Mouse (Mus musculus) forebrain, postnatal 0 days (tissue): ENCODE data around the gene Kat2a. TPM values are rescaled to one million over a fixed set of nuclear protein-coding genes. Genes with fewer than 3 reads are reported as not detected.
"Not testable (repeated sequence)": the region's sequence is repeated elsewhere in the genome, so short reads cannot be mapped to it uniquely, and the experiment has no call there.

Experiments
- ATAC-seq: fragments of 200-750 bp; cut with Nextera tagmentation; 2 replicates; pipeline ENCODE4 v1.8.0; 2017; ENCODE audit warnings: mild to moderate bottlenecking, moderate library complexity
- DNase-seq: peaks from one replicate; pipeline ENCODE4 v3.0.0-alpha.2; 2015
- H3K27ac ChIP-seq: fragments of 300-500 bp; sonication (generic); 2 replicates; pipeline ENCODE4 v1.5.1; 2014; ENCODE audit warnings: low read depth, mild to moderate bottlenecking, antibody characterized with exemption, low read length, moderate library complexity, mixed read lengths
- H3K27me3 ChIP-seq: fragments of 300-500 bp; sonication (generic); 2 replicates; pipeline ENCODE4 v1.6.1; 2014; ENCODE audit warnings: mild to moderate bottlenecking, low read length, mixed read lengths; ENCODE audit not compliant: insufficient read depth
- H3K36me3 ChIP-seq: fragments of 300-500 bp; sonication (generic); 2 replicates; pipeline ENCODE4 v1.6.1; 2014; ENCODE audit warnings: mild to moderate bottlenecking, moderate library complexity; ENCODE audit not compliant: insufficient read depth
- H3K4me1 ChIP-seq: fragments of 300-500 bp; sonication (generic); 2 replicates; pipeline ENCODE4 v1.6.1; 2014; ENCODE audit warnings: antibody characterized with exemption; ENCODE audit not compliant: insufficient read depth
- H3K4me2 ChIP-seq: fragments of 300-500 bp; sonication (generic); 2 replicates; pipeline ENCODE4 v1.6.1; 2014; ENCODE audit warnings: low read depth, mild to moderate bottlenecking, moderate library complexity
- H3K4me3 ChIP-seq: fragments of 300-500 bp; sonication (generic); 2 replicates; pipeline ENCODE4 v1.5.1; 2014; ENCODE audit warnings: low read depth, low read length, mixed read lengths
- H3K9ac ChIP-seq: fragments of 300-500 bp; sonication (generic); 2 replicates; pipeline ENCODE4 v1.6.1; 2014; ENCODE audit warnings: mild to moderate bottlenecking
- H3K9me3 ChIP-seq: fragments of 300-500 bp; sonication (generic); 2 replicates; pipeline ENCODE4 v1.6.1; 2016; ENCODE audit warnings: low read length
- CTCF ChIP-seq: sonication (generic); IDR thresholded peaks from 2 replicates; pipeline ENCODE4 v1.5.1; 2016; ENCODE audit warnings: antibody characterized with exemption, control low read depth, low read depth
- WGBS: fragments of 180-500 bp; shearing (Covaris S2); extraction: QIAGEN DNeasy Blood & Tissue Kit; methylation state at CpG from one replicate; pipeline ENCODE4 v1.1.7; 2014; 5-methylcytosine and 5-hydroxymethylcytosine counted together
- polyA plus RNA-seq: library from polyadenylated mRNA; unstranded; fragments of >200 nt; fragmentation: Nextera tagmentation; extraction: Ambion mirVana; gene quantifications from 2 replicates; pipeline ENCODE4 v1.2.1, GENCODE M21; 2015
- total RNA-seq: library from RNA; depleted of rRNA; stranded (reverse); fragments of >200 nt; gene quantifications from 2 replicates; pipeline ENCODE4 v1.2.3, GENCODE M21; 2014; rRNA removed

Kat2a gene
- total and polyA plus RNA-seq, 2 experiments from 2014 or later, result 42.8 to 67.0 TPM

DNA sequence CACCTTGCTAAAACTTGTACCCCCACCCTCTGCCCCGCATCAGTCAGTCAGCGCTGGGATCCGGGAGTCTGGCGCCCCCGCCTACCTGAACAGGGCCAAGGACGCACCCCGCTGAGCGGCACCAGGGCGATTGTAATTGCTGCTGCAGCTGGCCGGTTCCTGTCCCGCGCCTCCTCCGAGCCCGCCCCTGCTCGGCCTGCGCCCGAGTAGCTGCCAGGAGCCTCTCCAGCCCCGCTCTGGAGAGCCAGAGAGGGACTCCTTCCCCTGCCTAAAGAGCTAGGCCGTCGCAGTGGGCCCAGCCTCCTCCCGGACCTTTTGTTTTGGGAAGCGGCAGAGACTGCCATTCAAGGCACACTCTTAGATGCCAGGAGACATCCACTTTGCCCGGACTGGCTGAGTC lies 39.1 kb downstream of the Kat2a start:
- no peaks in the 10 kb centered on the region for H3K36me3 ChIP-seq
- no peak for ATAC-seq
- H3K4me3 ChIP-seq, result no peak overlapping the region
- 0 out of 2 replicates have a peak, but pooled peaks cover 6% of the 10 kb centered on the region for H3K27me3 ChIP-seq
- 2% methylated on average over 23 of the region's 23 CpGs for WGBS
- no peak for DNase-seq
- no peak overlapping the region for H3K27ac ChIP-seq
- no peak overlapping the region for H3K9ac ChIP-seq
- no peaks in the 10 kb centered on the region for H3K9me3 ChIP-seq
- H3K4me1 ChIP-seq, result no peaks in the 10 kb centered on the region
- no peak for TF ChIP-seq CTCF
- peak overlapping the region; percentile 17; the same call in 1 of the 2 replicates for H3K4me2 ChIP-seq

DNA sequence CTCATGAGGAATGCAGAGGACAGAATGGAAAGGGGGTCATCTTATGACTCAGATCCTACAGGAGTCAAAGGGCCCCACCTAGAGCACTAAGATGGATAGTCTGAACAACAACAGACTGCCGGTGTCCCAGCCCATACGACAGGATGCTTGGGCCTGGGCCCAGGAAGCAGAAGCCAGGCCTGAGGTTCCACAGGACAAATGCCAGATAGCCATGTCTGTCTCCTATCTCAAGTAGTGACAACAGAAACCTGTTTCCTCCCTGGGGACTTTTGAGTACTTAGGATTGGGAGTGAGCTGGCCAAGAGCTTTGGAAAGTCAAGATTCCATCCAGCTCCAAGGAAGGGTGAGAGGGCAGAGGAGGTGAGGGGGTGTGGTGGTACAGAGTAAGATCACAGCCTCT lies 40.3 kb downstream of the Kat2a start:
- no peak for ATAC-seq
- 0 out of 2 replicates have a peak, but pooled peaks cover 6% of the 10 kb centered on the region for H3K27me3 ChIP-seq
- H3K36me3 ChIP-seq, result no peaks in the 10 kb centered on the region
- H3K4me2 ChIP-seq, result no peak overlapping the region
- no peak for TF ChIP-seq CTCF
- H3K27ac ChIP-seq, result no peak overlapping the region
- H3K9ac ChIP-seq, result no peak overlapping the region
- WGBS, result 78% methylated on average over 2 of the region's 2 CpGs
- no peak for DNase-seq
- no peaks in the 10 kb centered on the region for H3K4me1 ChIP-seq
- no peaks in the 10 kb centered on the region for H3K9me3 ChIP-seq
- no peak overlapping the region for H3K4me3 ChIP-seq

DNA sequence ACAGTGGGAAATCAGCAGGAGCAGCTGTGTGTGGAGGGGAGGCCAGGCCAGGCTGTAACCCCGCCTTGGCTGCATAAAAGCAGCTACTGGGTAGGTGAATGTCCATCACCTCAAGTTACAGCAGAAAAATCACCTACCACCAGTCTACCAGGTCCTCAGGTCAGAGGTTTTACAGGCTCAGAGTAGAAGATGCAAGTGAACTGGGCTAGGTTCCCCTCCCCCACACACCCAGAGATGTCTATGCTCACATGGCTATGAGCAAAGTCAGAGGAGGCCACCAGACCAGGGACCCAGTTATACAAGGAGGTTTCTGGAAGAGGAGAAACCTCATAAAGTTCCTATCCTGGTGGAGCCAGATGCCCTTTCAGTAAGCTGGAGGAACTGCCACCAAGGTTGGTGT lies 41.2 kb downstream of the Kat2a start:
- Histone ChIP-seq H3K36me3 (no peaks in the 10 kb centered on the region), H3K9me3 (no peaks in the 10 kb centered on the region), H3K4me2 (no peak overlapping the region), H3K27ac (no peak overlapping the region), H3K4me1 (no peaks in the 10 kb centered on the region), H3K9ac (no peak overlapping the region), H3K27me3 (0 out of 2 replicates have a peak, but pooled peaks cover 6% of the 10 kb centered on the region), H3K4me3 (no peak overlapping the region)
- no peak for ATAC-seq
- 84% methylated on average over 1 of the region's 1 CpGs for WGBS
- no peak for DNase-seq
- TF ChIP-seq CTCF, result no peak

- TF ChIP-seq CTCF, result no peak
Observed at GRCm38 (mm10) chr11:100659806-100660205, 52.5 kb downstream of the Kat2a start.

GRCm38 (mm10) chr11:100656458-100656857 lies 55.8 kb downstream of the Kat2a start:
- no peaks in the 10 kb centered on the region for H3K9me3 ChIP-seq

More at GRCm38 (mm10) chr11:100659806-100660205, 52.5 kb downstream of the Kat2a start:
- H3K9me3 ChIP-seq, result no peaks in the 10 kb centered on the region
- WGBS, result 74% methylated on average over 10 of the region's 10 CpGs
- H3K4me3 ChIP-seq, result no peak overlapping the region
- H3K4me1 ChIP-seq, result no peaks in the 10 kb centered on the region
- DNase-seq, result no peak
- no peak overlapping the region for H3K4me2 ChIP-seq
- ATAC-seq, result no peak
- no peak overlapping the region for H3K9ac ChIP-seq
- H3K27me3 ChIP-seq, result no peaks in the 10 kb centered on the region
- H3K27ac ChIP-seq, result no peak overlapping the region
- no peaks in the 10 kb centered on the region for H3K36me3 ChIP-seq

DNA sequence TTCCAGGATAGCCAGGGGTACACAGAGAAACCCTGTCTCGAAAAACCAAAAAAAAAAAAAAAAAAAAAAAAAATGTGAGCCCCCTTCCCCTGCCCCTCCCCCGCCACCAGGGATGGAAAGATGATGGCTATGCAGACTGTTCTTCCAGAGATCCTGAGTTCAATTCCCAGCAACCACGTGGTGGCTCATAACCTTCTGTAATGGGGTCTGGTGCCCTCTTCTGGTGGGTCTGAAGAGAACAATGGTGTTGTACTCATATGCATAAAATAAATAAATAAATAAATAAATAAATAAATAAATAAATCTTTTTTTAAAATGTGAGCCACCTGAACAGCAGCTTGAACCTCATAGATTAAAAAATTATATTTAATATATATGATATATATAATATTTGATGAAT lies 56.7 kb downstream of the Kat2a start:
- TF ChIP-seq CTCF, result 0 out of 2 replicates have a peak, but pooled peaks have one; percentile 14
- not testable (repeated sequence) for H3K9ac ChIP-seq, ATAC-seq, H3K27ac ChIP-seq, H3K4me2 ChIP-seq, H3K4me1 ChIP-seq, H3K27me3 ChIP-seq, H3K9me3 ChIP-seq, H3K36me3 ChIP-seq, H3K4me3 ChIP-seq, DNase-seq
- WGBS, result 51% methylated on average over 2 of the region's 3 CpGs

More at GRCm38 (mm10) chr11:100656458-100656857, 55.8 kb downstream of the Kat2a start:
- Histone ChIP-seq H3K4me3 (no peak overlapping the region), H3K27me3 (peaks cover 2% of the 10 kb centered on the region; the same call in 1 of the 2 replicates), H3K27ac (no peak overlapping the region), H3K36me3 (no peaks in the 10 kb centered on the region), H3K4me1 (no peaks in the 10 kb centered on the region), H3K4me2 (no peak overlapping the region), H3K9ac (no peak overlapping the region)
- WGBS, result 11% methylated on average over 6 of the region's 6 CpGs
- DNase-seq, result peak; percentile 25
- ATAC-seq, result peak; percentile 20; the same call in 1 of the 2 replicates
- no peak for TF ChIP-seq CTCF

Other genes with a start within 250 kb of the Kat2a start
- gene Klhl11, start 239.7 kb downstream of the Kat2a start, total RNA-seq, result 60.1 and 73.9 TPM in 2 replicates
- gene Klhl11, start 239.7 kb downstream of the Kat2a start, polyA plus RNA-seq, result 7.8 and 9.6 TPM in 2 replicates
- gene Acly, start 184.5 kb downstream of the Kat2a start, total RNA-seq, result 199 and 203 TPM in 2 replicates
- gene Acly, start 184.5 kb downstream of the Kat2a start, polyA plus RNA-seq, result 89.9 and 109 TPM in 2 replicates
- gene Ttc25, start 166.9 kb downstream of the Kat2a start, total RNA-seq, result 1.2 and 2.2 TPM in 2 replicates
- 1.1 and 1.8 TPM in 2 replicates for gene Ttc25, start 166.9 kb downstream of the Kat2a start, polyA plus RNA-seq
- 37.3 and 41.5 TPM in 2 replicates for gene Cnp, start 137.6 kb downstream of the Kat2a start, total RNA-seq
- 44.8 and 56.2 TPM in 2 replicates for gene Cnp, start 137.6 kb downstream of the Kat2a start, polyA plus RNA-seq
- 83.0 and 100 TPM in 2 replicates for gene Nkiras2, start 93.2 kb downstream of the Kat2a start, total RNA-seq
- gene Nkiras2, start 93.2 kb downstream of the Kat2a start, polyA plus RNA-seq, result 81.1 and 81.4 TPM in 2 replicates
- gene Dnajc7, start 92.3 kb downstream of the Kat2a start, total RNA-seq, result 104 and 111 TPM in 2 replicates
- gene Dnajc7, start 92.3 kb downstream of the Kat2a start, polyA plus RNA-seq, result 232 and 248 TPM in 2 replicates
- gene Zfp385c, start 20.0 kb downstream of the Kat2a start, total RNA-seq, result 1.7 and 2.0 TPM in 2 replicates
- 0.40 and 1.0 TPM in 2 replicates for gene Zfp385c, start 20.0 kb downstream of the Kat2a start, polyA plus RNA-seq
- gene Dhx58, start 8.2 kb downstream of the Kat2a start, total RNA-seq, result 0.69 and 2.3 TPM in 2 replicates
- gene Dhx58, start 8.2 kb downstream of the Kat2a start, polyA plus RNA-seq, result 1.0 and 1.5 TPM in 2 replicates
- gene Hspb9, start 1.4 kb upstream of the Kat2a start, total RNA-seq, result not detected in 2 replicates
- gene Hspb9, start 1.4 kb upstream of the Kat2a start, polyA plus RNA-seq, result 0.21 and 0.22 TPM in 2 replicates
- gene Rab5c, start 25.8 kb upstream of the Kat2a start, total RNA-seq, result 208 and 211 TPM in 2 replicates
- 34.9 and 37.8 TPM in 2 replicates for gene Rab5c, start 25.8 kb upstream of the Kat2a start, polyA plus RNA-seq
- 7.2 and 12.3 TPM in 2 replicates for gene Kcnh4, start 47.5 kb upstream of the Kat2a start, total RNA-seq
- gene Kcnh4, start 47.5 kb upstream of the Kat2a start, polyA plus RNA-seq, result 3.2 and 4.4 TPM in 2 replicates
- 1.8 and 7.1 TPM in 2 replicates for gene Hcrt, start 50.5 kb upstream of the Kat2a start, total RNA-seq
- gene Hcrt, start 50.5 kb upstream of the Kat2a start, polyA plus RNA-seq, result 2.6 and 8.0 TPM in 2 replicates
- gene Ghdc, start 58.5 kb upstream of the Kat2a start, total RNA-seq, result 6.1 and 7.3 TPM in 2 replicates
- gene Ghdc, start 58.5 kb upstream of the Kat2a start, polyA plus RNA-seq, result 1.8 and 4.4 TPM in 2 replicates
- gene Stat5b, start 138.3 kb upstream of the Kat2a start, total RNA-seq, result 17.8 and 22.6 TPM in 2 replicates
- 4.9 and 8.8 TPM in 2 replicates for gene Stat5b, start 138.3 kb upstream of the Kat2a start, polyA plus RNA-seq
- 2.0 and 2.6 TPM in 2 replicates for gene Stat5a, start 146.9 kb upstream of the Kat2a start, total RNA-seq
- gene Stat5a, start 146.9 kb upstream of the Kat2a start, polyA plus RNA-seq, result 1.1 and 1.6 TPM in 2 replicates
- gene Stat3, start 227.1 kb upstream of the Kat2a start, total RNA-seq, result 29.4 and 42.5 TPM in 2 replicates
- gene Stat3, start 227.1 kb upstream of the Kat2a start, polyA plus RNA-seq, result 20.5 and 31.2 TPM in 2 replicates